Mouse (Mus musculus): ENCODE data around the gene Chchd1. TPM values are rescaled to one million over a fixed set of nuclear protein-coding genes. Genes with fewer than 3 reads are reported as not detected.
"Not testable (repeated sequence)": the region's sequence is repeated elsewhere in the genome, so short reads cannot be mapped to it uniquely, and the experiment has no call there.

The Chchd1 gene
- total RNA-seq, 4 experiments from 2014 or later = 110 to 126 (median 118) TPM

- no peak for DNase-seq (ENCODE audit: low spot score)
Measured at GRCm38 (mm10) chr14:20689009-20689408, 13.8 kb upstream of the Chchd1 start.

- DNase-seq (ENCODE audit: low spot score) = no peak
Measured at GRCm38 (mm10) chr14:20691772-20692171, 11.0 kb upstream of the Chchd1 start.

- DNase-seq (ENCODE audit: low spot score) = no peak
Measured at GRCm38 (mm10) chr14:20693589-20694101, 9.2 kb upstream of the Chchd1 start.

- DNase-seq (ENCODE audit: low spot score) = no peak
Measured at GRCm38 (mm10) chr14:20694185-20694883, 8.5 kb upstream of the Chchd1 start.

- DNase-seq (ENCODE audit: low spot score) = peak; percentile 87
Measured at GRCm38 (mm10) chr14:20694884-20695760, 7.7 kb upstream of the Chchd1 start, which contains the start of gene Fut11. Fut11 (plus strand) TSS chr14:20694968.

- DNase-seq (ENCODE audit: low spot score) = no peak
Measured at GRCm38 (mm10) chr14:20695761-20696520, 6.9 kb upstream of the Chchd1 start.

- DNase-seq (ENCODE audit: low spot score) = peak; percentile 42
Measured at GRCm38 (mm10) chr14:20696986-20697385, 5.8 kb upstream of the Chchd1 start.

GRCm38 (mm10) chr14:20698515-20698914, 4.3 kb upstream of the Chchd1 start:
- no peak for DNase-seq (ENCODE audit: low spot score)

- no peak for DNase-seq (ENCODE audit: low spot score)
Measured at GRCm38 (mm10) chr14:20700362-20700761, 2.4 kb upstream of the Chchd1 start.

GRCm38 (mm10) chr14:20701554-20701953, 1.3 kb upstream of the Chchd1 start:
- DNase-seq (ENCODE audit: low spot score) = no peak

- DNase-seq (ENCODE audit: low spot score) = no peak
Measured at GRCm38 (mm10) chr14:20702096-20702740, 588 bp upstream of the Chchd1 start.

- DNase-seq (ENCODE audit: low spot score) = not testable (repeated sequence)
Measured at GRCm38 (mm10) chr14:20703461-20703860, 655 bp downstream of the Chchd1 start.

GRCm38 (mm10) chr14:20707201-20708190, 4.7 kb downstream of the Chchd1 start, which contains the start of gene Zswim8:
Zswim8 (plus strand) TSS chr14:20707552.
- peak; percentile 91 for DNase-seq (ENCODE audit: low spot score)

GRCm38 (mm10) chr14:20708239-20708638, 5.4 kb downstream of the Chchd1 start:
- no peak for DNase-seq (ENCODE audit: low spot score)

GRCm38 (mm10) chr14:20713832-20714231, 11.0 kb downstream of the Chchd1 start:
- DNase-seq (ENCODE audit: low spot score) = no peak

GRCm38 (mm10) chr14:20718443-20718842, 15.6 kb downstream of the Chchd1 start:
- no peak for DNase-seq (ENCODE audit: low spot score)

GRCm38 (mm10) chr14:20719767-20720166, 17.0 kb downstream of the Chchd1 start:
- DNase-seq (ENCODE audit: low spot score) = no peak

GRCm38 (mm10) chr14:20721371-20721770, 18.6 kb downstream of the Chchd1 start:
- DNase-seq (ENCODE audit: low spot score) = no peak

GRCm38 (mm10) chr14:20723006-20723405, 20.2 kb downstream of the Chchd1 start:
- no peak for DNase-seq (ENCODE audit: low spot score)

- DNase-seq (ENCODE audit: low spot score) = peak; percentile 64
Measured at GRCm38 (mm10) chr14:20724043-20724442, 21.2 kb downstream of the Chchd1 start.

Measured in heart, adult 8-10 months (tissue).